Mouse (Mus musculus) megakaryocyte-erythroid progenitor cell, adult 5-6 weeks (primary cell): Measurements from ENCODE around the gene Atp9a. TPM values are rescaled to one million over a fixed set of nuclear protein-coding genes. Genes with fewer than 3 reads are reported as not detected.

Experiments used
- ATAC-seq: replicated peaks from 2 replicates; pipeline ENCODE4 v1.8.0; 2016; ENCODE audit warnings: mild to moderate bottlenecking, inconsistent platforms; ENCODE audit not compliant: severe bottlenecking, poor library complexity, low FRiP score, low TSS enrichment
- total RNA-seq, 2 experiments: library from RNA; stranded (forward) in 1 of 2; stranded (reverse) in 1 of 2; fragments of 200-1000, 215-1000 nt in 1 of 2; fragments of >200 nt in 1 of 2; fragmentation: Nextera tagmentation in 1 of 2; gene quantifications; 2 replicates each; pipeline ENCODE4 v1.2.3; 2014 to 2017

Gene Atp9a
- total RNA-seq, 2 experiments from 2014 or later: not detected

DNA sequence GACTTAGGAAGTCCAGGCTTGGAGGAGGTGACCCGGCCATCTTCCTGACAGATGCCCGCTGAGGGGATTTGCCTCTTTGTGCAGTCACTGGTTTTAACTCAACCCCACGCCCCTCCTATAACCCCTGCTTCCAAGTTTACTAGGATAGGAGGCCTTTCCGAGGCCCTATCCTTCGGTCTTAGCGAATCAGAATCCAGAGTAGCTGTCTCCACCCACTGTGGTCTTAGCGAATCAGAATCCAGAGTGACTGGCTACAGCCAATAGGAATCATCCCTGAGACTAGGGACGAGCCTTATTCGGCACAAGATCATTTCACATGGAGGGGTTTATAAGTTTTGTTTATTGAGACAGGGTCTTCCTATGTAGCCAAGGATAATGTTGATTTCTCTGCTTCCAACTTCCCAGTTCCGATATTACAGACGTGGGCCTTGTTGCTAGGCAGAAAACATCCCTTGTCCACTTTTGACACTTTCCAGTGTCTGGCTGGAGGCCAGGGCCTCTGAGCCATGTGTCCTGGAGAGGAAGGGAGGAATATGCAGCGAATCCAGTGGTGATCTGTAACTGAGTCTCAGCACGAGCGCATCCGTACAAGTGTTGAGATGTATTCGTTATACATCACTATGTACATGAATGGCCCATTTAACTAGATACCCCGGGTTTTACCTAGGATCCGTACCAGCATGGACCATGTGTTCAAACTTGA is 127.9 kb downstream of the Atp9a start:
- no peak for ATAC-seq

- ATAC-seq: 0 out of 2 replicates have a peak, but pooled peaks have one; percentile 18
Observed at GRCm38 (mm10) chr2:168613092-168613880, 128.9 kb downstream of the Atp9a start.

- ATAC-seq: no peak
Observed at GRCm38 (mm10) chr2:168610941-168611340, 131.3 kb downstream of the Atp9a start.

- no peak for ATAC-seq
Observed at GRCm38 (mm10) chr2:168609653-168610248, 132.5 kb downstream of the Atp9a start.

DNA sequence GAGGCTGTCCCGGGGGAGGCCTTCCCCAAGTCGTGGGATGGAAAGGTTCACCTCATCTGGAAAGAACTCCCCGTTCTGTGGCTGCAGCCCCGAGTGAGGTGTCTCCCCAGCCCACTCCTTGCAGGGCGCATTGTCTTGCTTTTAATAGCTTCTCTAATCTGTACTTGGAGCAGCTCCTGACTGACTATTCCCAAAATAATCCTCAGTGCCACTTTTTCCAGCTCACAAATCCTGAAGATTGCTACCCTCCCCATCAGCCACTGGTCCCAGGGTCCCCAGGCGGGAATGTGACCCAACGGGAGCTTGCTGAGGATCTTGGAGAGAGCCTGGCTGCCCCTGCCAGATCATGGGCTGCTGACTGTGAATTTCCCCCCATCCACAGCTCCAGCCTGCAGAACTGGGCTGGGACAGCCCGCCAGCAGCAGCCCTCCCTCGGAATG is 134.1 kb downstream of the Atp9a start:
- ATAC-seq: no peak

- no peak for ATAC-seq
Observed at GRCm38 (mm10) chr2:168604655-168605070, 137.5 kb downstream of the Atp9a start.

DNA sequence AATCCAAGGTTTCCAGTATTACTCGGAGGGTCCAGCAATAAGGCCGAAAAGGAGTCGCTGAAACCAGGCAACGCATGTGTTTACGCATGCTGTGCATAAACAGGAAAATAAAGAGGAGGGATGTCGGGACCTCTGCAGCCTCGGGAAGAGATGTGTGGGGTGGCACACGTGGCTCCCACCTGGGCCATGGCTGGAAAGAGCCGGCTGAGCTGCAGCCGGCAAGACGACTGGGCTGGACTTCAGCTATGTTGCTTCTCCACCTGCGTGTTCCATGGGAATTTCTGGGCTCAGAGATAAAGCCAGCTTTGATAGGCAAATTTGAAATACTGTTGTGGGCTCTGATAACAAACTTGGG is 139.8 kb downstream of the Atp9a start:
- ATAC-seq: no peak

GRCm38 (mm10) chr2:168601491-168602386 is 140.5 kb downstream of the Atp9a start, which contains the start of gene Nfatc2:
Gene Nfatc2, minus strand, starts transcription at chr2:168601657.
- ATAC-seq: 0 out of 2 replicates have a peak, but pooled peaks have one; percentile 21

GRCm38 (mm10) chr2:168600750-168601490 is 141.3 kb downstream of the Atp9a start:
- ATAC-seq: no peak

GRCm38 (mm10) chr2:168595693-168596092 is 146.5 kb downstream of the Atp9a start:
- ATAC-seq: no peak

- no peak for ATAC-seq
Observed at GRCm38 (mm10) chr2:168593676-168594075, 148.5 kb downstream of the Atp9a start.

DNA sequence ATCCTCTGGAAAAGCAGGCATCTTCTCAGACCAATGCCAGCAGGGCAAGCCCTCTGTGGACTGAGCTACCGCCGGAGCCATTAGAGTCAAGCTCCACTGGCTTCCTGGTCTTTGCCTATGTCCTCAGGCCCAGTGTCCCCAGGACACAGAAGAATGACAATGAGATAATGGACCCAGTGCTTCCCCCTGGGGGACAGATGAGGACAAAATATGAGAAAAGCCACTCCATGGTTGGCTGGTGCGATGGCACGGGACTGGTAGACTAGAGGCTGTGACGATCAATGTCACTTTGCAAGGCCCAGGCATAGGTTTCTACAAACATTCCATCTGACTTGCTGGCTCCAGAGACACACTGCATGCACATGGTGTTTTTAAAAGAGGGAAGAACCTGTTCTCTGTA is 149.2 kb downstream of the Atp9a start:
- ATAC-seq: no peak

DNA sequence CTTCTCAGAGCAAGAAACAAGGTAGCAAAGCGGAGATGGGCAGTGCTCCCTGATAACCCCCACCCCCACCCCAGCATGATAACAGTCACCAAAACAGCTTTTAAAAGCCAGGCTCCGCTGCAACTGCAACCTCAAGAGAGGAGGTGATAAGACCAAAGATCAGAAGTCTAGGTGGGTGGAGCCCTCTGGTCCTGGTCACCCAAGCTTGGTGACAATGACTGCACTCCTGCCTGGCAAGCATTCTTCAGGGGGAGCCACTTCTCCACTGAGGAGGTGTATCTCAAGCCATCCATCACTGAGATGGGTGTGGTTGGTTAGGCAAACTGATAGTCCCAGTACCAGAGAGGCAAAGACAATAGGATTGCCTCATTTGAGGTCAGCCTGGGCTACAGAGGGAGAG is 151.1 kb downstream of the Atp9a start:
- peak; percentile 56 for ATAC-seq

GRCm38 (mm10) chr2:168590556-168590955 is 151.7 kb downstream of the Atp9a start:
- 0 out of 2 replicates have a peak, but pooled peaks have one; percentile 5 for ATAC-seq

DNA sequence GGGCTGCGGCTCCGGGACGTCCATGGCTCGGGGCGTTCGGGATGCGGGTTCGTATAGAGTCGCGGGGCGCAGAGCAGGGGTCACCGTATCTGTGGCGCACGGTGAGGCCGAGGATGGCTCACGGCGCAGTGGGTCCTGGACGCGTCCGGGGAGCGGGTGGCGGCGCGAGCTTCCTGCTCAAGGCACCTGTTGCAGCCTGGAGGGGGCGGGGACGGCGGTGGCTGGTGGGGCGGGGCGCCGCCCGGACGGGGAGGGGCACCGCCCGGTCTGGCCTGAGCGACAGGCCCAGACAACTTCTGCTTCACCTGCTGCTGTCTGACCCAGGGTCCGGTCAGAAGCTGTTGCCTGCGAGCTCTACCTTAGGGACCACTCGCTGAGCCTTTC is 152.0 kb downstream of the Atp9a start:
- ATAC-seq: peak; percentile 50

- no peak for ATAC-seq
Observed at GRCm38 (mm10) chr2:168589368-168590167, 152.6 kb downstream of the Atp9a start.

- ATAC-seq: no peak
Observed at GRCm38 (mm10) chr2:168588591-168589367, 153.4 kb downstream of the Atp9a start.
